Mouse (Mus musculus): ENCODE data around the gene 1500009C09Rik.

DNA sequence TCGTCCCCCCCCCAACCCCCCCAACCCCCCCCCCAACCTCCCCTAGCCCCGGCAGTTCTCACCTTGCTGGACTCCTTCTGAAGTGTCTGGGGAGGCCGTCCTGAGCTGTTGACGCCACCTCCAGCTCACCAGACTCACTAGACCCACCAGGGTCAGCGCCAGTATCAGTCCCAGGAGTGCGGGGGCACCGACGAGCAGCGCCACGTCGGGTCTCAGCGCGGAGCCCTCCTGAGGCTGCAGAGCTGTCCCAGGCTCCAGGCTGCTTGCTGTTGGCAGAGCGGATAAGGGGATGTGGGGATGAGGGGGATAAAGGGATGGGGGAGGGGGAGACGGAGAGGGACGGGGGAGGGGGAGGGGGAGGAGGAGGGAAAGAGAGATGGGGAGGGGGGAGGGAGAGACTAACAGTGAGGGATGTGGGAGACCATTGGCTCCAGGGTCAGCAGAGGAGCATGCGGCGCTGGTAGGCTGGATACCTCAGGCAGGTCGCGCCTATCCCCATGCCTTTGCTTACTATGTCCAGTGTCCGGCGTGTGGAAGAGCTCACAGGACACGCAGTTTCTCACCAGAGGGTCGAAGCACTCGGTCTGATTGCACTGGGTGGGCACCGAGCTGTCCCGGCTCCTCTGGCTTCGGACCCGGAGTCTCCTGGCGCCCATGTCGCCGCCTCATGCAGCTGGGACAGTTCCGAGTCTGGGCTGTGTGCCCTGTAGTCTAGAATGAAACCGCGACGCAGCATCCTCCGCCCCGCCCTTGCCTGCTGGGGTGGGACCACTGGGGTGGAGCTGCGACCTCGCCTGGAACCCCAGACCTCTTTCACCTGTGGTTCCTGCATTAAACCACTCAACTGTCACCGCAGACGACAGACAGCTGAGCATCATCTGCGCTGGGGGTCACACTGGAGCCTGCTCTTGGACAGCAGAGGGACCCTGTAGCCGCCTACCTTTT, 28.3 kb upstream of the 1500009C09Rik start, which contains the start of gene Tnfrsf13c:
- TF ChIP-seq EP300 (IDR thresholded peaks at IDR 0.05; ENCODE audit: low read depth) = no peak
- no peak for TF ChIP-seq CTCF (IDR thresholded peaks at IDR 0.05; ENCODE audit: low read depth)
